Mouse (Mus musculus) C2C12 (cell line): ENCODE measurements around the gene Hist1h3d. TPM values are rescaled to one million over a fixed set of nuclear protein-coding genes. Genes with fewer than 3 reads are reported as not detected.
"Not testable (repeated sequence)": the region's sequence is repeated elsewhere in the genome, so short reads cannot be mapped to it uniquely, and the experiment has no call there.

Experiments used
- H3K27me3 ChIP-seq: one replicate; pipeline ENCODE4 v1.6.1; 2011; ENCODE audit not compliant: control insufficient read depth, insufficient read depth, insufficient read length
- H3K36me3 ChIP-seq: one replicate; pipeline ENCODE4 v1.6.1; 2011; ENCODE audit not compliant: control insufficient read depth, insufficient read depth
- H3K4me3 ChIP-seq: one replicate; pipeline ENCODE4 v1.5.1; 2011; ENCODE audit warnings: mild to moderate bottlenecking, control low read depth; ENCODE audit not compliant: poor library complexity, insufficient read depth, severe bottlenecking
- H3K79me2 ChIP-seq: one replicate; pipeline ENCODE4 v1.6.1; 2011; ENCODE audit not compliant: control insufficient read depth, insufficient read depth
- H3K79me3 ChIP-seq: one replicate; pipeline ENCODE4 v1.6.1; 2011; ENCODE audit warnings: low read depth, control low read depth
- H3ac ChIP-seq: one replicate; pipeline ENCODE3; 2011; ENCODE audit warnings: low read depth; ENCODE audit not compliant: control insufficient read depth, insufficient read length
- CEBPB ChIP-seq: IDR thresholded peaks from one replicate; pipeline ENCODE4 v1.6.1; 2011; ENCODE audit warnings: low read depth, mild to moderate bottlenecking, control low read depth, moderate library complexity
- CTCF ChIP-seq: IDR thresholded peaks from one replicate; pipeline ENCODE4 v1.5.1; 2011; ENCODE audit not compliant: control insufficient read depth, insufficient read depth, insufficient read length
- FOSL1 ChIP-seq: IDR thresholded peaks from one replicate; pipeline ENCODE4 v1.8.0; 2011; ENCODE audit warnings: mild to moderate bottlenecking, low read length; ENCODE audit not compliant: poor library complexity, insufficient read depth, severe bottlenecking
- MAX ChIP-seq: IDR thresholded peaks from one replicate; pipeline ENCODE4 v1.6.1; 2011; ENCODE audit warnings: mild to moderate bottlenecking, control low read depth
- MYOD1 ChIP-seq: IDR thresholded peaks from one replicate; pipeline ENCODE4 v1.6.1; 2011; ENCODE audit warnings: low read depth; ENCODE audit not compliant: control insufficient read depth, insufficient read length
- MYOG ChIP-seq: IDR thresholded peaks from one replicate; pipeline ENCODE4 v1.6.1; 2011; ENCODE audit not compliant: control insufficient read depth, insufficient read length; ENCODE audit errors: extremely low read depth
- USF1 ChIP-seq: IDR thresholded peaks from one replicate; pipeline ENCODE4 v1.6.1; 2011; ENCODE audit warnings: low read depth, mild to moderate bottlenecking, control low read depth, moderate library complexity
- polyA plus RNA-seq: library from polyadenylated mRNA; unstranded; fragments of >200 nt; fragmentation: generic; extraction: Trizol; gene quantifications from one replicate; pipeline ENCODE4 v1.2.1, GENCODE M21; 2012; ENCODE audit warnings: missing spikeins

Gene Hist1h3d
- polyA plus RNA-seq, 1 experiment, result 1.9 TPM

- no peak for TF ChIP-seq MYOG
- TF ChIP-seq USF1, result no peak
- no peak for TF ChIP-seq MYOD1
- TF ChIP-seq MAX, result no peak
- no peak for TF ChIP-seq CEBPB
- TF ChIP-seq CTCF, result no peak
- TF ChIP-seq FOSL1, result no peak
- Histone ChIP-seq H3K79me3 (no peaks in the 10 kb centered on the region), H3ac (no peak overlapping the region), H3K27me3 (no peaks in the 10 kb centered on the region), H3K4me3 (no peak overlapping the region), H3K79me2 (peaks cover 15% of the 10 kb centered on the region), H3K36me3 (no peaks in the 10 kb centered on the region)
Observed at GRCm38 (mm10) chr13:23541497-23541896, 34.1 kb upstream of the Hist1h3d start.

- peak overlapping the region; percentile 30 for H3K4me3 ChIP-seq
- not testable (repeated sequence) for H3K27me3 ChIP-seq, H3K79me3 ChIP-seq, H3K36me3 ChIP-seq, H3K79me2 ChIP-seq
- H3ac ChIP-seq, result peak overlapping the region; percentile 65
Observed at GRCm38 (mm10) chr13:23542225-23542980, 33.2 kb upstream of the Hist1h3d start.

GRCm38 (mm10) chr13:23542999-23543607 lies 32.5 kb upstream of the Hist1h3d start, which contains the start of gene Hist1h2bh:
Gene Hist1h2bh (minus strand): TSS chr13:23543392.
- Histone ChIP-seq H3K4me3 (peak within 1 kb of the TSS; percentile 30), H3ac (peak within 1 kb of the TSS; percentile 65)
- H3K36me3 ChIP-seq, H3K27me3 ChIP-seq, H3K79me2 ChIP-seq, H3K79me3 ChIP-seq: not testable (repeated sequence)
- peak; percentile 97 for TF ChIP-seq CEBPB

- H3K79me2 ChIP-seq, result no peaks in the 10 kb centered on the region
Observed at GRCm38 (mm10) chr13:23543965-23544786, 31.4 kb upstream of the Hist1h3d start, which contains the start of gene Hist1h3f. Gene Hist1h3f (plus strand): TSS chr13:23544052.

GRCm38 (mm10) chr13:23544787-23545120 lies 30.8 kb upstream of the Hist1h3d start:
- H3ac ChIP-seq, H3K79me3 ChIP-seq, H3K79me2 ChIP-seq, H3K27me3 ChIP-seq, H3K4me3 ChIP-seq, H3K36me3 ChIP-seq: not testable (repeated sequence)

More at GRCm38 (mm10) chr13:23543965-23544786, 31.4 kb upstream of the Hist1h3d start, which contains the start of gene Hist1h3f:
- TF ChIP-seq MYOD1 (no peak), MYOG (no peak), MAX (no peak), USF1 (no peak)
- H3K4me3 ChIP-seq, result peak within 1 kb of the TSS; percentile 30
- no peaks in the 10 kb centered on the region for H3K36me3 ChIP-seq
- no peaks in the 10 kb centered on the region for H3K27me3 ChIP-seq
- no peaks in the 10 kb centered on the region for H3K79me3 ChIP-seq
- H3ac ChIP-seq, result peak within 1 kb of the TSS; percentile 65

- TF ChIP-seq MYOD1, result no peak
- TF ChIP-seq USF1, result no peak
- no peak for TF ChIP-seq MAX
- no peak for TF ChIP-seq MYOG
- no peak for TF ChIP-seq CTCF
- TF ChIP-seq CEBPB, result no peak
- no peak for TF ChIP-seq FOSL1
- Histone ChIP-seq H3K27me3 (no peaks in the 10 kb centered on the region), H3K79me3 (no peaks in the 10 kb centered on the region), H3K36me3 (no peaks in the 10 kb centered on the region), H3ac (no peak overlapping the region), H3K4me3 (no peak overlapping the region), H3K79me2 (no peaks in the 10 kb centered on the region)
Observed at GRCm38 (mm10) chr13:23546694-23547093, 28.9 kb upstream of the Hist1h3d start.
